ENCODE assay signal across 13 mouse cellular contexts in genomic region chr2:76655982-76656381, GRCm38 (mm10). TPM values are rescaled to one million over a fixed set of nuclear protein-coding genes. Genes with fewer than 3 reads are reported as not detected.
A peak's percentile ranks its signal among the peaks of the same experiment; 100 is the strongest.
DNase-seq lines count a peak whose midpoint lies in the region; ATAC-seq and TF ChIP-seq lines count a peak whose summit lies in the region.
"Had no signal": no experiment of that assay in that cellular context is flagged by ENCODE, and none has a peak within 500 bp of the region (broad histone marks: within the 10 kb centered on the region; RNA-seq: fewer than 3 reads in every experiment).

No protein-coding gene starts in this region.

- H3K9me3 ChIP-seq in intestine, postnatal 0 days (ENCODE audit: control insufficient read depth): no peaks in the 10 kb centered on the region
- H3K9me3 ChIP-seq in intestine, embryonic 15.5 days: no peaks in the 10 kb centered on the region
- H3K9me3 ChIP-seq in ES-Bruce4 (replicated peaks; ENCODE audit: control insufficient read depth, insufficient read depth, low read length, poor library complexity, severe bottlenecking): no peaks in the 10 kb centered on the region
- H3K9me3 ChIP-seq: lung, embryonic 15.5 days had no signal

- H3K36me3 ChIP-seq in intestine, postnatal 0 days (ENCODE audit: control insufficient read depth, insufficient read depth): no peaks in the 10 kb centered on the region
- H3K36me3 ChIP-seq in intestine, embryonic 15.5 days: no peaks in the 10 kb centered on the region
- H3K36me3 ChIP-seq in ES-Bruce4 (ENCODE audit: control insufficient read depth, insufficient read depth, low read length, poor library complexity, severe bottlenecking): no peaks in the 10 kb centered on the region
- H3K36me3 ChIP-seq: lung, embryonic 15.5 days had no signal

- TF ChIP-seq EP300 in ES-Bruce4 (IDR thresholded peaks at IDR 0.05; ENCODE audit: insufficient read depth, low read depth, low read length): no peak

- H3K4me2 ChIP-seq in intestine, postnatal 0 days (replicated peaks; ENCODE audit: low read depth): no peak overlapping the region
- no peak overlapping the region for H3K4me2 ChIP-seq in intestine, embryonic 15.5 days (replicated peaks)
- H3K4me2 ChIP-seq: hindbrain, embryonic 14.5 days; lung, embryonic 15.5 days had no signal

- TF ChIP-seq CTCF in intestine, postnatal 0 days (IDR thresholded peaks at IDR 0.05; ENCODE audit: low read depth): peak; percentile 64
- peak; percentile 42 for TF ChIP-seq CTCF in ES-Bruce4 (IDR thresholded peaks at IDR 0.05; ENCODE audit: low read depth, low read length)

- no peak for ATAC-seq in intestine, postnatal 0 days
- ATAC-seq in intestine, embryonic 15.5 days: no peak
- ATAC-seq: activated CD4-positive, CD25-positive, alpha-beta regulatory T cell, adult 4 months had no signal

- no peak overlapping the region for H3K27ac ChIP-seq in intestine, postnatal 0 days (ENCODE audit: low read depth, low read length)
- H3K27ac ChIP-seq in intestine, embryonic 15.5 days: no peak overlapping the region
- no peak overlapping the region for H3K27ac ChIP-seq in ES-Bruce4 (ENCODE audit: insufficient read depth, low read length)
- H3K27ac ChIP-seq: hindbrain, embryonic 14.5 days; lung, embryonic 15.5 days had no signal

- H3K4me3 ChIP-seq in intestine, postnatal 0 days (ENCODE audit: low read depth, low read length): no peak overlapping the region
- H3K4me3 ChIP-seq in intestine, embryonic 15.5 days (replicated peaks): no peak overlapping the region
- no peak overlapping the region for H3K4me3 ChIP-seq in ES-Bruce4 (ENCODE audit: low read depth, low read length)
- H3K4me3 ChIP-seq: lung, embryonic 15.5 days had no signal

- no peak for TF ChIP-seq POLR2A in ES-Bruce4 (IDR thresholded peaks at IDR 0.05; ENCODE audit: insufficient read depth, low read length)

- H3K4me1 ChIP-seq in intestine, postnatal 0 days (replicated peaks; ENCODE audit: control insufficient read depth, insufficient read depth, low read length): no peaks in the 10 kb centered on the region
- H3K4me1 ChIP-seq in intestine, embryonic 15.5 days (replicated peaks): no peaks in the 10 kb centered on the region
- H3K4me1 ChIP-seq in ES-Bruce4 (ENCODE audit: control insufficient read depth, insufficient read depth, low read length): no peaks in the 10 kb centered on the region
- H3K4me1 ChIP-seq: lung, embryonic 15.5 days had no signal

- 6% methylated on average over 1 of the region's 1 CpGs for WGBS in intestine, postnatal 0 days
- 12% methylated on average over 1 of the region's 1 CpGs for WGBS in intestine, embryonic 15.5 days

- no peaks in the 10 kb centered on the region for H3K27me3 ChIP-seq in intestine, postnatal 0 days (replicated peaks; ENCODE audit: control insufficient read depth, insufficient read depth, low read length)
- H3K27me3 ChIP-seq in intestine, embryonic 15.5 days (replicated peaks): no peaks in the 10 kb centered on the region
- H3K27me3 ChIP-seq in ES-Bruce4 (ENCODE audit: control insufficient read depth, insufficient read depth, low read length, poor library complexity, severe bottlenecking): no peaks in the 10 kb centered on the region
- H3K27me3 ChIP-seq: lung, embryonic 15.5 days had no signal

- H3K9ac ChIP-seq in intestine, postnatal 0 days (ENCODE audit: low read depth, low read length): no peak overlapping the region
- H3K9ac ChIP-seq in intestine, embryonic 15.5 days: no peak overlapping the region
- no peak overlapping the region for H3K9ac ChIP-seq in ES-Bruce4 (ENCODE audit: low read depth, poor library complexity, severe bottlenecking)
- H3K9ac ChIP-seq: hindbrain, embryonic 14.5 days; lung, embryonic 15.5 days had no signal

- peak; percentile 51 for DNase-seq in 3T3-L1 (ENCODE audit: low read depth, low spot score)
- peak; percentile 18 for DNase-seq in forelimb bud, embryonic 11.5 days (ENCODE audit: low read depth, low spot score)
- no peak for DNase-seq in thymus, postnatal 25 days
- DNase-seq in spleen, adult 12 weeks (ENCODE audit: low spot score): no peak
- no peak for DNase-seq in frontal cortex, adult 2 months (ENCODE audit: extremely low spot score in 1 of 2, low spot score in 1 of 2)
- DNase-seq: cerebellum, adult 8-10 months; gastrocnemius, postnatal 36 days had no signal

RNA-seq across cellular contexts. Expression of gene Pjvk, which starts 7.7 kb away (rescaled TPM):
- 0.12 and 0.31 TPM in 2 replicates for polyA plus RNA-seq in intestine, postnatal 0 days (2015; fragmentation: Nextera tagmentation; extraction: Ambion mirVana)
- polyA plus RNA-seq in intestine, embryonic 15.5 days (2015; fragmentation: Nextera tagmentation; extraction: Ambion mirVana): 0.35 and 0.39 TPM in 2 replicates
- not detected in 2 replicates for polyA plus RNA-seq in ES-Bruce4 (2011; ENCODE audit: insufficient read depth, insufficient read length, low read depth, missing spikeins)
- 0.06 and 0.40 TPM in 2 replicates for polyA plus RNA-seq in frontal cortex, adult 2 months (2012; rRNA removed)
- polyA plus RNA-seq: activated CD4-positive, CD25-positive, alpha-beta regulatory T cell, adult 4 months had no signal

RNA-seq across cellular contexts. Expression of gene Prkra, which starts 8.2 kb away (rescaled TPM):
- 20.0 and 20.3 TPM in 2 replicates for polyA plus RNA-seq in intestine, postnatal 0 days (2015; fragmentation: Nextera tagmentation; extraction: Ambion mirVana)
- 42.3 and 45.6 TPM in 2 replicates for polyA plus RNA-seq in intestine, embryonic 15.5 days (2015; fragmentation: Nextera tagmentation; extraction: Ambion mirVana)
- 24.4 and 25.6 TPM in 2 replicates for polyA plus RNA-seq in ES-Bruce4 (2011; ENCODE audit: insufficient read depth, insufficient read length, low read depth, missing spikeins)
- 23.2 and 26.8 TPM in 2 replicates for polyA plus RNA-seq in frontal cortex, adult 2 months (2012; rRNA removed)

RNA-seq across cellular contexts. Expression of gene Fkbp7, which starts 16.9 kb away (rescaled TPM):
- 30.0 and 30.8 TPM in 2 replicates for polyA plus RNA-seq in intestine, postnatal 0 days (2015; fragmentation: Nextera tagmentation; extraction: Ambion mirVana)
- polyA plus RNA-seq in intestine, embryonic 15.5 days (2015; fragmentation: Nextera tagmentation; extraction: Ambion mirVana): 46.9 and 57.7 TPM in 2 replicates
- 7.5 and 10.0 TPM in 2 replicates for polyA plus RNA-seq in ES-Bruce4 (2011; ENCODE audit: insufficient read depth, insufficient read length, low read depth, missing spikeins)
- polyA plus RNA-seq in frontal cortex, adult 2 months (2012; rRNA removed): 7.2 and 9.2 TPM in 2 replicates

RNA-seq across cellular contexts. Expression of gene Plekha3, which starts 19.1 kb away (rescaled TPM):
- 8.3 and 8.5 TPM in 2 replicates for polyA plus RNA-seq in intestine, postnatal 0 days (2015; fragmentation: Nextera tagmentation; extraction: Ambion mirVana)
- polyA plus RNA-seq in intestine, embryonic 15.5 days (2015; fragmentation: Nextera tagmentation; extraction: Ambion mirVana): 9.5 TPM in 2 replicates
- polyA plus RNA-seq in ES-Bruce4 (2011; ENCODE audit: insufficient read depth, insufficient read length, low read depth, missing spikeins): 33.6 and 38.0 TPM in 2 replicates
- polyA plus RNA-seq in frontal cortex, adult 2 months (2012; rRNA removed): 32.7 and 34.0 TPM in 2 replicates

Comparison
In these comparisons a context has a peak if more than half of its experiments do, and no peak if none do; other contexts are left out.
1. DNase-seq: peak in 3T3-L1 (single experiment) and forelimb bud, embryonic 11.5 days (single experiment); none in thymus, postnatal 25 days (single experiment), spleen, adult 12 weeks (single experiment) and frontal cortex, adult 2 months (0 of 2).